Mouse (Mus musculus): ENCODE results near the gene Arl2. TPM values are rescaled to one million over a fixed set of nuclear protein-coding genes. Genes with fewer than 3 reads are reported as not detected.
A peak's percentile ranks its signal among the peaks of the same experiment; 100 is the strongest.
"Not testable (repeated sequence)": the region's sequence is repeated elsewhere in the genome, so short reads cannot be mapped to it uniquely, and the experiment has no call there.

Gene Arl2
- polyA plus RNA-seq, 1 experiment from 2014 or later, result 106 TPM

DNA sequence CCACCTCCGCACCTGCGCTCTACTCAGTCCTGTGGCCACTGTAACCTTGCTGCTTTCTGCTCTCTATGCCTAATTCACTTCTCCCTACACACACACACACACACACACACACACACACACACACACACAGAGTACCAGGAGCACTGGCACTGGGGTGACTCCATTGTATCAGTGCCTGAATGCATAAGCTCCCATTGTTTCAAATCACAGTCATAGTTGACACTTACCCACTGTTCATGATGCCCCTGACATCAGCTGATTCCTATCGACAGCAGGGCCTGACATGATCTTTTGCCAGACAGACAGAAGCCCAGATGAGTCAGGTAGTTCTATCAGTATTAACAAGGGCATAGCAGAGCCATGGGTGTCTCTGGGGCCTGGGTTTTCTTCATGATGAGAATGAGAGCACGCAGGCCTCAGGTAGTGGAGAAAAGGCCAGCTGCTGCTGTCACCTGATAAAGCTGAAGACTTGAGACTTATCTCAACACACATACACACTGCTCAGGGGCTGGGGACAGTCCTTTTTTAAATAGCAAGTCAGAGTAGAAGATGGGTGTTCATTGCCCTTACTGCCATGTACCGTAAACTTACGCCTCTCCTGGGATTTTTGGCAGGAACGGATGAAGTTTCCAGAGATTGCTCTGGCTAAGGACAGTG, 9.0 kb downstream of the Arl2 start:
- 84% methylated on average over 7 of the region's 7 CpGs for WGBS
- Histone ChIP-seq H3K9ac (ENCODE audit: low read length) (no peak overlapping the region), H3K4me1 (ENCODE audit: control insufficient read depth, insufficient read depth, low read length) (0 out of 2 replicates have a peak, but pooled peaks cover 2% of the 10 kb centered on the region), H3K4me3 (replicated peaks; ENCODE audit: low read length) (no peak overlapping the region), H3K9me3 (replicated peaks; ENCODE audit: control insufficient read depth, low read length) (no peaks in the 10 kb centered on the region), H3K27ac (ENCODE audit: low read length) (no peak overlapping the region), H3K27me3 (ENCODE audit: control insufficient read depth, insufficient read depth, low read length) (no peaks in the 10 kb centered on the region), H3K4me2 (ENCODE audit: low read depth, low read length) (no peak overlapping the region), H3K36me3 (ENCODE audit: control insufficient read depth, insufficient read depth, low read length) (peaks cover 11% of the 10 kb centered on the region; the same call in 1 of the 2 replicates)
- no peak for ATAC-seq (ENCODE audit: insufficient read depth, low FRiP score)

DNA sequence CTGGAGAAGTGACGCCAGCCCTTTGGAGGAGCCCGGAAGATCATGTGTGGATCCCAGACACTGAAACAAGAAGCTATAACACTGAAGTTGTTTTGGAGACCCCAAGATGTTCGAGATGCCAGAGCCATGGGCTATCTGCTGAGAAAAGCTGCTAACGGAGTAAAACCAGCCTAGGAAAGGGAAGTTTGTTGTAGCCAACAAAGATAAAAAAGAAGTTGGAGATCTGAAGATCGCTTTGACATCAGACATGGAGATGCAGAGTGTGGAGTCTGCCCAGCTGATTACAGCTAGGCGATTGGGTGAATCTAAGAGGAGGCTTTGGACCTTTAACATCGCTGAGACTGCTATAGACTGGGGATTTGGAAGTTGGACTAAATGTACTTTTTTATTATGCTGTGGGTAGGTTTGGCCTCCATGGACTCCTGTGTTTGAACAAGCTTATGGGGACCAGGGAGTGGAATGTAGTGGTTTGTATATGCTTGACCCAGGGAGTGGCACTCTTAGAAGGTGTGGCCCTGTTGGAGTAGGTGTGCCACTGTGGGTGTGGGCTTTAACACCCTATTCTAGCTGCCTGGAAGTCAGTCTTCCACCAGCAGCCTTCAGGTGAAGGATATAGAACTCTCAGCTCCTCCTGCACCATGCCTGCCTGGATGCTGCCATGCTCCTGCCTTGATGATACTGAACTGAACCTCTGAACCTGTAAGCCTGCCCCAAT, 10.8 kb downstream of the Arl2 start:
- not testable (repeated sequence) for H3K4me1 ChIP-seq (ENCODE audit: control insufficient read depth, insufficient read depth, low read length); H3K9me3 ChIP-seq (replicated peaks; ENCODE audit: control insufficient read depth, low read length); H3K4me3 ChIP-seq (replicated peaks; ENCODE audit: low read length); H3K36me3 ChIP-seq (ENCODE audit: control insufficient read depth, insufficient read depth, low read length); H3K4me2 ChIP-seq (ENCODE audit: low read depth, low read length); ATAC-seq (ENCODE audit: insufficient read depth, low FRiP score); H3K27me3 ChIP-seq (ENCODE audit: control insufficient read depth, insufficient read depth, low read length); H3K9ac ChIP-seq (ENCODE audit: low read length)
- WGBS, result 68% methylated on average over 7 of the region's 7 CpGs
- peak overlapping the region; percentile 21; the same call in 1 of the 2 replicates for H3K27ac ChIP-seq (ENCODE audit: low read length)

DNA sequence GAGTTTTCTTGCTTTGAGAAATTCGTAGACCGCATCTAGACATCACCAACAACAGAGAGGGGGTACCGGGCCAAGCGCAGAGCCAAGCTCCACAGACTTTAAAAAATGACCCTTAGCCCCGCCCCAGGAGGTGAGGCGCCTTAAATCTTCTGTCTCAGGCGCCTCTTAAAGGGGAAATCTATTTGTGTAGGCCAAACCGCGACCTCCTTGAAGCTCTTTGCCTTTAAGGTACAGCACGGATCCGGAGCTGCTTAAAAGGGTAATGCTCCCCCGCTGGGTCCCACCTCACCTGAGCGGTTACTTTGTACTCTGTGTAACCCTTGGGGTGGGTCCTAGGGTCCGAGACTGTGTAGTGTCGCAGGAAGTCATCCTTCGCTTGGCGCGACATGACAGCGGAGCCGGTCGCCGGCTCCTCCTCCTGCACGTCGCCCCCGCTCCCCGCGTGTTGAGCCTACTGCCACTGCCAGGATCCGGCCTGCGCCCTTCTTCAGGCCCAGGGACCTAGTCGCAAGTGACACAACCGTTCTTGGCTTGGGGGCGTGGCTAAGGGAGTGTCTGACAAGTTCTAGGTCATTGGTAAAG, 13.5 kb downstream of the Arl2 start, which contains the start of gene Snx15:
Snx15 (minus strand) TSS at position 545 of the 582 bp plus-strand sequence.
- WGBS, result under 1% methylated on average over 32 of the region's 32 CpGs
- H3K4me3 ChIP-seq (replicated peaks; ENCODE audit: low read length), result peak within 1 kb of the TSS; percentile 65
- H3K4me2 ChIP-seq (ENCODE audit: low read depth, low read length), result peak within 1 kb of the TSS; percentile 65
- H3K27me3 ChIP-seq (ENCODE audit: control insufficient read depth, insufficient read depth, low read length), result no peaks in the 10 kb centered on the region
- peak within 1 kb of the TSS; percentile 80 for H3K9ac ChIP-seq (ENCODE audit: low read length)
- H3K36me3 ChIP-seq (ENCODE audit: control insufficient read depth, insufficient read depth, low read length), result no peaks in the 10 kb centered on the region
- peak within 1 kb of the TSS; percentile 94 for H3K27ac ChIP-seq (ENCODE audit: low read length)
- H3K4me1 ChIP-seq (ENCODE audit: control insufficient read depth, insufficient read depth, low read length), result 0 out of 2 replicates have a peak, but pooled peaks cover 7% of the 10 kb centered on the region
- H3K9me3 ChIP-seq (replicated peaks; ENCODE audit: control insufficient read depth, low read length), result no peaks in the 10 kb centered on the region
- ATAC-seq (ENCODE audit: insufficient read depth, low FRiP score), result peak; percentile 92

DNA sequence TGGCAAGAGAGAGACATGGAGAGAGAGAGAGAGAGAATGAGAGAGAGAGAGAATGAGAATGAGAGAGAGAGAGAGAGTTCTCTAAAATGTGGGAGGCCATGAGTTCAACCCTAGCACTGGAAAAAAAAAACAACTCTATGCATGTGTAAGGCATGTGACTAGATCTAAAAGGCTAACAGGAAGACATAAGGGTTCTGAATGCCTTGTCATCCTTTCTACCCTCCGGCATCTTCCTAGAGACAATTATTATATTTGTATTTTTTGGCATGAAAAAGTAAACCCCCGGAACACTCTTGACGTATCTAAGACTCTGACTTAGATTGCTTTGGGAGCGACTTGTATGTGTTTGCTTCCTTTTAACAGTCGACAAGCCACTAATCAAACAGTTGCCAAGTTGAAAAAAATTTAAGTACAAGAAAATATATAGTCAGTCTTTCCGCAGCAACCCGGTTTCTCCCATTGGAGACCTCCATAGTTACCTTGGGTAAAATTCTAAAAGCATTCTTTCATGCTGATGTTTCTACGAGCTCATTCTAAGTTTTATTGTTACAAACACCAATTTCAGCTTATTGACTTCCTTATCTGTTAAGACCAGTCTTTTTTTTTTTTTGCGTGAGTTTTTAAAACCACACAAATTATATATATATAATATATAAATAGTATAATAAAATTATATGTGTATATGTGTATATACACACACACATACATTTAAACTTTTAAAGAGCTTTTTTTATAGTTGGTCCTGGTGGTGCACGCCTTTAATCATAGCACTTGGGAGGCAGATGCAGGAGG, 14.4 kb downstream of the Arl2 start:
- H3K9me3 ChIP-seq (replicated peaks; ENCODE audit: control insufficient read depth, low read length), result no peaks in the 10 kb centered on the region
- peak overlapping the region; percentile 65 for H3K4me3 ChIP-seq (replicated peaks; ENCODE audit: low read length)
- H3K36me3 ChIP-seq (ENCODE audit: control insufficient read depth, insufficient read depth, low read length), result no peaks in the 10 kb centered on the region
- H3K4me1 ChIP-seq (ENCODE audit: control insufficient read depth, insufficient read depth, low read length), result 0 out of 2 replicates have a peak, but pooled peaks cover 7% of the 10 kb centered on the region
- no peaks in the 10 kb centered on the region for H3K27me3 ChIP-seq (ENCODE audit: control insufficient read depth, insufficient read depth, low read length)
- peak overlapping the region; percentile 65 for H3K4me2 ChIP-seq (ENCODE audit: low read depth, low read length)
- WGBS, result 66% methylated on average over 10 of the region's 10 CpGs
- peak overlapping the region; percentile 94; the same call in 1 of the 2 replicates for H3K27ac ChIP-seq (ENCODE audit: low read length)
- peak overlapping the region; percentile 80 for H3K9ac ChIP-seq (ENCODE audit: low read length)
- no peak for ATAC-seq (ENCODE audit: insufficient read depth, low FRiP score)

DNA sequence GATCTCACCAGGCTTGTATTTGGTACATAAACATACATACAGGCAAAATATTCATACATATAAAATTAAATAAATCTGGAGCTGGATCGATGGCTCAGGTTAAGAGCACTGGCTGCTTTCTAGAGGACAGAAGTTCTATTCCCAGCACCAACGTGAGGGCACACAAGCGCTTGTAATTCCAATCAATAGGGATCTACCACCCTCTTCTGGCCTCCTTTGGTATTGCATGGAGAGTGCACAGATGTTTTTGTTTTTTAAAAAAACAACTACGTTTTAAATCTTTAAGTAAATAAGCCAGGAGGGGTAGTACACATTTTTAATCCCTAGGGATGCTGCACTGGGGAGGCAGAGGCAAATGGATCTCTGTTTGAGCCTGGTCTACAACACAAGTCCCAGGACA, 15.1 kb downstream of the Arl2 start:
- H3K4me3 ChIP-seq (replicated peaks; ENCODE audit: low read length), result no peak overlapping the region
- H3K9me3 ChIP-seq (replicated peaks; ENCODE audit: control insufficient read depth, low read length), result no peaks in the 10 kb centered on the region
- 0 out of 2 replicates have a peak, but pooled peaks cover 7% of the 10 kb centered on the region for H3K4me1 ChIP-seq (ENCODE audit: control insufficient read depth, insufficient read depth, low read length)
- H3K27me3 ChIP-seq (ENCODE audit: control insufficient read depth, insufficient read depth, low read length), result no peaks in the 10 kb centered on the region
- 25% methylated on average over 4 of the region's 4 CpGs for WGBS
- H3K9ac ChIP-seq (ENCODE audit: low read length), result no peak overlapping the region
- H3K4me2 ChIP-seq (ENCODE audit: low read depth, low read length), result no peak overlapping the region
- H3K27ac ChIP-seq (ENCODE audit: low read length), result no peak overlapping the region
- H3K36me3 ChIP-seq (ENCODE audit: control insufficient read depth, insufficient read depth, low read length), result no peaks in the 10 kb centered on the region
- no peak for ATAC-seq (ENCODE audit: insufficient read depth, low FRiP score)

DNA sequence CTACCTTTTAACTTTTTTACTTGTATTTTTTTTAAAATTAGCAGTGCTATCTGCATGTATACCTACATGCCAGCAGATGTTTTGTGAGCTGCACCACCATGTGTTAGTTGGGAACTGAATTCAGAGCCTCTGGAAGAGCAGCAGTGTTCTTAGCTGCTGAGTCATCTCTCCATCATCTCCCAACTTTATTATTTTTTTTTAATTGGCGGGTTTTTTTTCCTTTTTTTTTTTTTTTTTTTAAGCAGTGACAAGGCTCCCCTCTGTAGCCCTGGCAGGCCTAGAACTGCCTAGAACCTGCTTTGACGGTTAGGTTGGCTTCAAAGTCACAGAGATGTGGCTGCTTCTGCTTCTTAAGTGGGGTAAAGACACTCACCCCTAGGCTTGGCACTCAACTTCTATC, 16.4 kb downstream of the Arl2 start:
- no peaks in the 10 kb centered on the region for H3K27me3 ChIP-seq (ENCODE audit: control insufficient read depth, insufficient read depth, low read length)
- no peak overlapping the region for H3K4me2 ChIP-seq (ENCODE audit: low read depth, low read length)
- no peaks in the 10 kb centered on the region for H3K36me3 ChIP-seq (ENCODE audit: control insufficient read depth, insufficient read depth, low read length)
- no peak overlapping the region for H3K27ac ChIP-seq (ENCODE audit: low read length)
- 0 out of 2 replicates have a peak, but pooled peaks cover 7% of the 10 kb centered on the region for H3K4me1 ChIP-seq (ENCODE audit: control insufficient read depth, insufficient read depth, low read length)
- H3K9ac ChIP-seq (ENCODE audit: low read length), result no peak overlapping the region
- ATAC-seq (ENCODE audit: insufficient read depth, low FRiP score), result no peak
- no peak overlapping the region for H3K4me3 ChIP-seq (replicated peaks; ENCODE audit: low read length)
- 72% methylated on average over 2 of the region's 2 CpGs for WGBS
- no peaks in the 10 kb centered on the region for H3K9me3 ChIP-seq (replicated peaks; ENCODE audit: control insufficient read depth, low read length)

DNA sequence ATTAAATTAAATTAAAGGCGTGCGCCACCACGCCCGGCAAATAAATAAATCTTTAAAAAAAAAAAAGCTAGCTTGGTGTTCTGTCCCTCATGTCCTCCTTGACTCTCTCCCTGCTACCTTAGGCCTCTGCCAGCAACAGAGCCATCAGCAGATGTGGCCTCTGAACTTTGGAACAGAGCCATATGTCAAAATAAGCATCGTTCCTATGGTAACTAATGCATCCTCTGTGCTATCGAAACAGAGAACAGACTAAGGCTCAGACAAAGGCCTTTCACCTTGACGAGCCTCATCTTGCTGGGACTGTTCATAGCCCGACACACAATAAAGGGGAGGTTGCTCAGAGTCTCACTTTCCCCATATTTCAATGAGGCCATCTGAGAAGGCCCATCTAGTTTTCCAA, 18.0 kb downstream of the Arl2 start:
- no peak overlapping the region for H3K27ac ChIP-seq (ENCODE audit: low read length)
- H3K27me3 ChIP-seq (ENCODE audit: control insufficient read depth, insufficient read depth, low read length), result no peaks in the 10 kb centered on the region
- 0 out of 2 replicates have a peak overlapping the region, but pooled peaks have one; percentile 22 for H3K9ac ChIP-seq (ENCODE audit: low read length)
- no peaks in the 10 kb centered on the region for H3K9me3 ChIP-seq (replicated peaks; ENCODE audit: control insufficient read depth, low read length)
- ATAC-seq (ENCODE audit: insufficient read depth, low FRiP score), result no peak
- WGBS, result 61% methylated on average over 8 of the region's 8 CpGs
- no peaks in the 10 kb centered on the region for H3K36me3 ChIP-seq (ENCODE audit: control insufficient read depth, insufficient read depth, low read length)
- H3K4me3 ChIP-seq (replicated peaks; ENCODE audit: low read length), result no peak overlapping the region
- H3K4me1 ChIP-seq (ENCODE audit: control insufficient read depth, insufficient read depth, low read length), result peaks cover 14% of the 10 kb centered on the region; the same call in 1 of the 2 replicates
- H3K4me2 ChIP-seq (ENCODE audit: low read depth, low read length), result no peak overlapping the region

DNA sequence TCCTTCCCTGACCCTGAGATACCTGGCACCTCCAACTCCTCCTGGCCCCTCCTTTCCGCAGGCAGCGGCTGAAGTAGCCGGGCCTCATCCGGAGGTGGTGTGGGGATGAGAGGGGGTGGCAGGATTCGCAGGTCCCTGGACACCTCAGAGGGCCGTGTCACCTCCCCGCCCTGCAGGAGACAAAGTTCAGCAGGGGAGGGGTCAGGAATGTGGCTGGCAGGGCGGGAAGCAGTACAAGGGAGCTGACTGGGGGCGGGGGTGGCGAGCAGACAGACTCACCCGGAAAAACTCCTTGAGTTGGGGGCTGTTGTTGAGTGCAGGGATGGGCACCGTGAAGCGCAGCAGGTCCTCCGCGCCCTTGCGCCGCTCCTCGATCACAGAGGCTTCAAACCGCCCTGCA, 19.6 kb downstream of the Arl2 start:
- no peak overlapping the region for H3K4me3 ChIP-seq (replicated peaks; ENCODE audit: low read length)
- no peaks in the 10 kb centered on the region for H3K9me3 ChIP-seq (replicated peaks; ENCODE audit: control insufficient read depth, low read length)
- H3K27me3 ChIP-seq (ENCODE audit: control insufficient read depth, insufficient read depth, low read length), result no peaks in the 10 kb centered on the region
- peaks cover 13% of the 10 kb centered on the region; the same call in 1 of the 2 replicates for H3K4me1 ChIP-seq (ENCODE audit: control insufficient read depth, insufficient read depth, low read length)
- H3K4me2 ChIP-seq (ENCODE audit: low read depth, low read length), result no peak overlapping the region
- H3K9ac ChIP-seq (ENCODE audit: low read length), result peak overlapping the region; percentile 35; the same call in 1 of the 2 replicates
- no peak overlapping the region for H3K27ac ChIP-seq (ENCODE audit: low read length)
- WGBS, result 33% methylated on average over 19 of the region's 19 CpGs
- ATAC-seq (ENCODE audit: insufficient read depth, low FRiP score), result no peak
- no peaks in the 10 kb centered on the region for H3K36me3 ChIP-seq (ENCODE audit: control insufficient read depth, insufficient read depth, low read length)
